In genomic region chr11:79870189-79870588, GRCm38 (mm10) we compare ENCODE assay signal across 10 mouse cellular contexts.
A peak's percentile ranks its signal among the peaks of the same experiment; 100 is the strongest.
DNase-seq lines count a peak whose midpoint lies in the region; TF ChIP-seq lines count a peak whose summit lies in the region.
"Had no signal": no experiment of that assay in that cellular context is flagged by ENCODE, and none has a peak within 500 bp of the region (broad histone marks: within the 10 kb centered on the region; RNA-seq: fewer than 3 reads in every experiment).

No protein-coding gene starts in this region.

- H3K27me3 ChIP-seq in thymus, adult 2 months (ENCODE audit: control insufficient read depth, insufficient read depth, low read length), result no peaks in the 10 kb centered on the region
- H3K27me3 ChIP-seq in kidney, adult 2 months (replicated peaks; ENCODE audit: control insufficient read depth, insufficient read depth, low read length), result no peaks in the 10 kb centered on the region

- peaks cover 6% of the 10 kb centered on the region for H3K4me1 ChIP-seq in thymus, adult 2 months (replicated peaks; ENCODE audit: control insufficient read depth, insufficient read depth, low read length)
- peaks cover 5% of the 10 kb centered on the region; the same call in 1 of the 2 replicates for H3K4me1 ChIP-seq in kidney, adult 2 months (ENCODE audit: control insufficient read depth, insufficient read depth, low read length)

- no peak overlapping the region for H3K4me3 ChIP-seq in thymus, adult 2 months (ENCODE audit: control insufficient read depth, insufficient read depth, low read length)
- H3K4me3 ChIP-seq in kidney, adult 2 months (ENCODE audit: insufficient read depth, low read depth, low read length), result no peak overlapping the region
- H3K4me3 ChIP-seq: erythroblast, embryonic 14.5 days; liver, embryonic 15.5 days had no signal

- TF ChIP-seq POLR2A in thymus, adult 2 months (IDR thresholded peaks at IDR 0.05; ENCODE audit: control insufficient read depth, extremely low read depth, insufficient read depth, low read length, poor library complexity), result no peak
- no peak for TF ChIP-seq POLR2A in kidney, adult 2 months (IDR thresholded peaks at IDR 0.05; ENCODE audit: low read depth, low read length)

- H3K27ac ChIP-seq in thymus, adult 2 months (ENCODE audit: control insufficient read depth, insufficient read depth, low read length), result no peak overlapping the region
- H3K27ac ChIP-seq in kidney, adult 2 months (ENCODE audit: insufficient read depth, low read depth, low read length), result 0 out of 2 replicates have a peak overlapping the region, but pooled peaks have one; percentile 8
- H3K27ac ChIP-seq: liver, embryonic 15.5 days had no signal

- TF ChIP-seq CTCF in thymus, adult 2 months (IDR thresholded peaks at IDR 0.05; ENCODE audit: borderline replicate concordance, control insufficient read depth, extremely low read depth, insufficient read depth, low read length, poor library complexity), result no peak
- TF ChIP-seq CTCF in kidney, adult 2 months (conservative IDR thresholded peaks at IDR 0.05; ENCODE audit: insufficient read depth, insufficient read length, low read depth, low read length), result no peak

- WGBS in thymus, adult 2 months, result 11% methylated on average over 5 of the region's 5 CpGs
- 22% methylated on average over 5 of the region's 5 CpGs for WGBS in kidney, adult 2 months

- H3K36me3 ChIP-seq in thymus, adult 2 months (ENCODE audit: control insufficient read depth, insufficient read depth, low read length), result no peaks in the 10 kb centered on the region
- H3K36me3 ChIP-seq in kidney, adult 2 months (ENCODE audit: control insufficient read depth, insufficient read depth, low read length), result no peaks in the 10 kb centered on the region
- H3K36me3 ChIP-seq: liver, embryonic 15.5 days had no signal

- peak; percentile 53 for DNase-seq in embryo, embryonic 11 days
- no peak for DNase-seq in embryo, embryonic 9.5 days (ENCODE audit: extremely low spot score)
- peak; percentile 3 for DNase-seq in thymus, adult 2 months
- DNase-seq in thymus, postnatal 36 days, result no peak
- DNase-seq in kidney, adult 2 months, result peak; percentile 77
- DNase-seq in naive thymus-derived CD4-positive, alpha-beta T cell, adult 2 months (ENCODE audit: low read depth), result peak; percentile 53
- no peak for DNase-seq in cerebellum, postnatal 25 days
- no peak for DNase-seq in cerebellum, adult 9-11 months

Comparison
In these comparisons a context has a peak if more than half of its experiments do, and no peak if none do; other contexts are left out.
1. DNase-seq: peak in embryo, embryonic 11 days (single experiment), thymus, adult 2 months (single experiment), kidney, adult 2 months (single experiment) and naive thymus-derived CD4-positive, alpha-beta T cell, adult 2 months (single experiment); none in embryo, embryonic 9.5 days (single experiment), thymus, postnatal 36 days (0 of 2), cerebellum, postnatal 25 days (0 of 2) and cerebellum, adult 9-11 months (single experiment).